ENCODE assay signal across 8 mouse cellular contexts in the genomic region with DNA sequence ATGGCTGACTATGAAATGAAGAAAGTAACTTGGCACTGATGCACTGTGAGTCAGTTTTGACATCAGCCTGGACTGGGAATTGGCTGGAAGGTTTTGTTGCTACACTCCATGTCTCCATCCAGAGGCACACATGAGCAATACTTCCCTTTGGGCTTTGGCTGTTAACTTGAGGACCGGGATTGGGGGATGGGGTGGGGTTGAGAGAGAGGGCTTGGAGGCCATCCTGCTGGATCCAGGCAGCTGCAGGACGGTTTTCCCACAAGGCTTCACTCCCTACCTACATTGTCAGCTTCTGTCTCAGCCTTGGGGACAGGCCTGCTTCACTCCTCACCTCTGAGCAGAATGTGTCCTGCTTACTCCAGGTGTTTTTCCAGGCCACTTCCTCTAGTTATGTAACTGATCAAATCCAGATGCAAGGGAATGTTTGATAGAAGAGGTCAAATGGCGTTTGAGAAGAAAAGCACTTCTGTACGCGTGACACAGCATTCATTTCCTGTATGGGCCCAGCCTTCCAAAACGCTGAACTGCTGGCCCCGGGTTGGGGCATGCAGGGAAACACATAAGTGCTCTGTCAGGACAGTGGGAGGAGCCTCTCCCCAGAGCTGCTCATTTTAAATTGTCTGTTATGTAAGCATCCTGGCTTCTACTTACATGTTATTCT. TPM values are rescaled to one million over a fixed set of nuclear protein-coding genes. Genes with fewer than 3 reads are reported as not detected.
A peak's percentile ranks its signal among the peaks of the same experiment; 100 is the strongest.
DNase-seq lines count a peak whose midpoint lies in the region; ATAC-seq lines count a peak whose summit lies in the region.

No protein-coding gene starts in this region.

- no peak overlapping the region for H3K9ac ChIP-seq in neural tube, embryonic 11.5 days (ENCODE audit: low read length)
- H3K9ac ChIP-seq in heart, embryonic 11.5 days (ENCODE audit: low read depth, low read length), result no peak overlapping the region
- peak overlapping the region; percentile 37 for H3K9ac ChIP-seq in kidney, embryonic 16.5 days (replicated peaks; ENCODE audit: low read length)

- no peak for ATAC-seq in neural tube, embryonic 11.5 days (ENCODE audit: insufficient read depth, low FRiP score, low TSS enrichment)
- 0 out of 2 replicates have a peak, but pooled peaks have one; percentile 45 for ATAC-seq in heart, embryonic 11.5 days (replicated peaks; ENCODE audit: insufficient number of reproducible peaks, low FRiP score, low TSS enrichment)
- peak; percentile 77; the same call in 1 of the 2 replicates for ATAC-seq in kidney, embryonic 16.5 days (ENCODE audit: low FRiP score, low TSS enrichment)

- no peaks in the 10 kb centered on the region for H3K27me3 ChIP-seq in neural tube, embryonic 11.5 days (ENCODE audit: control insufficient read depth, insufficient read depth, low read length)
- no peaks in the 10 kb centered on the region for H3K27me3 ChIP-seq in heart, embryonic 11.5 days (ENCODE audit: control insufficient read depth, insufficient read depth, low read length)
- no peaks in the 10 kb centered on the region for H3K27me3 ChIP-seq in kidney, embryonic 16.5 days (ENCODE audit: insufficient read depth, low read length)

- H3K27ac ChIP-seq in neural tube, embryonic 11.5 days (ENCODE audit: low read depth, low read length), result peak overlapping the region; percentile 49; the same call in 1 of the 2 replicates
- H3K27ac ChIP-seq in heart, embryonic 11.5 days (ENCODE audit: low read depth, low read length), result peak overlapping the region; percentile 86
- peak overlapping the region; percentile 92 for H3K27ac ChIP-seq in kidney, embryonic 16.5 days (ENCODE audit: low read length)

- peaks cover 27% of the 10 kb centered on the region for H3K4me1 ChIP-seq in neural tube, embryonic 11.5 days (ENCODE audit: control insufficient read depth, insufficient read depth, low read length)
- peaks cover 52% of the 10 kb centered on the region for H3K4me1 ChIP-seq in heart, embryonic 11.5 days (ENCODE audit: control insufficient read depth, insufficient read depth, low read length)
- peaks cover 52% of the 10 kb centered on the region for H3K4me1 ChIP-seq in kidney, embryonic 16.5 days (ENCODE audit: insufficient read depth, low read length)

- no peaks in the 10 kb centered on the region for H3K9me3 ChIP-seq in neural tube, embryonic 11.5 days (ENCODE audit: control insufficient read depth, low read length)
- no peaks in the 10 kb centered on the region for H3K9me3 ChIP-seq in heart, embryonic 11.5 days (replicated peaks; ENCODE audit: control insufficient read depth, low read length)
- no peaks in the 10 kb centered on the region for H3K9me3 ChIP-seq in kidney, embryonic 16.5 days (ENCODE audit: low read length)

- H3K4me3 ChIP-seq in neural tube, embryonic 11.5 days (ENCODE audit: low read depth, low read length), result no peak overlapping the region
- no peak overlapping the region for H3K4me3 ChIP-seq in heart, embryonic 11.5 days (ENCODE audit: low read depth, low read length)
- no peak overlapping the region for H3K4me3 ChIP-seq in kidney, embryonic 16.5 days (ENCODE audit: low read length)

- DNase-seq in neural tube, embryonic 11.5 days (ENCODE audit: low spot score), result peak; percentile 39
- no peak for DNase-seq in neural tube, embryonic 10.5 days (ENCODE audit: extremely low spot score, low spot score)
- peak; percentile 79 for DNase-seq in embryo, embryonic 10.5 days (ENCODE audit: low spot score)
- DNase-seq in lung, postnatal 36 days, result peak; percentile 90
- DNase-seq in thymus, postnatal 10 days (ENCODE audit: low spot score in 2 of 2), result peak; percentile 39 to 47
- DNase-seq in frontal cortex, postnatal 25 days (ENCODE audit: low spot score in 2 of 2), result no peak

- peaks cover 2% of the 10 kb centered on the region; the same call in 1 of the 2 replicates for H3K36me3 ChIP-seq in neural tube, embryonic 11.5 days (ENCODE audit: control insufficient read depth, insufficient read depth, low read length)
- H3K36me3 ChIP-seq in heart, embryonic 11.5 days (ENCODE audit: control insufficient read depth, insufficient read depth, low read length), result no peaks in the 10 kb centered on the region
- peaks cover 4% of the 10 kb centered on the region; the same call in 1 of the 2 replicates for H3K36me3 ChIP-seq in kidney, embryonic 16.5 days (ENCODE audit: insufficient read depth, low read length)

- peak overlapping the region; percentile 5; the same call in 1 of the 2 replicates for H3K4me2 ChIP-seq in neural tube, embryonic 11.5 days (ENCODE audit: low read depth)
- peak overlapping the region; percentile 33 for H3K4me2 ChIP-seq in heart, embryonic 11.5 days
- H3K4me2 ChIP-seq in kidney, embryonic 16.5 days (replicated peaks; ENCODE audit: low read depth, low read length), result peak overlapping the region; percentile 31

- 43% methylated on average over 7 of the region's 7 CpGs for WGBS in neural tube, embryonic 11.5 days
- WGBS in heart, embryonic 11.5 days (ENCODE audit: insufficient replicate concordance), result 28% methylated on average over 7 of the region's 7 CpGs
- 7% methylated on average over 7 of the region's 7 CpGs for WGBS in kidney, embryonic 16.5 days

RNA-seq across cellular contexts. Expression of a gene that starts 39.5 kb away (rescaled TPM):
- polyA plus RNA-seq in neural tube, embryonic 11.5 days (2014; fragmentation: Nextera tagmentation; extraction: Ambion mirVana), result 0.09 and 0.31 TPM in 2 replicates
- not detected in 2 replicates for polyA plus RNA-seq in heart, embryonic 11.5 days (2014; fragmentation: Nextera tagmentation; extraction: Ambion mirVana)
- polyA plus RNA-seq in kidney, embryonic 16.5 days (2015; fragmentation: Nextera tagmentation; extraction: Ambion mirVana), result 0.09 TPM in 1 of 2 replicates, not detected in the other

Comparison
In these comparisons a context has a peak if more than half of its experiments do, and no peak if none do; other contexts are left out.
1. DNase-seq: peak in neural tube, embryonic 11.5 days (single experiment), embryo, embryonic 10.5 days (single experiment), lung, postnatal 36 days (single experiment) and thymus, postnatal 10 days (2 of 2); none in neural tube, embryonic 10.5 days (single experiment) and frontal cortex, postnatal 25 days (0 of 2).
2. Peak in every context shown above with its lines, with median percentiles within 50 percentile points of each other: H3K27ac ChIP-seq and H3K4me2 ChIP-seq.